Mouse (Mus musculus) liver, postnatal 0 days (tissue): ENCODE results near the gene Prkcq. TPM values are rescaled to one million over a fixed set of nuclear protein-coding genes. Genes with fewer than 3 reads are reported as not detected.
A peak's percentile ranks its signal among the peaks of the same experiment; 100 is the strongest.

ENCODE experiments used
- ATAC-seq: fragments of 200-750 bp; cut with Nextera tagmentation; 2 replicates; pipeline ENCODE4 v1.8.0; 2017; ENCODE audit warnings: mild to moderate bottlenecking, moderate library complexity
- DNase-seq: peaks from one replicate; pipeline ENCODE4 v3.0.0-alpha.2; 2016
- H3K27ac ChIP-seq: fragments of 300-500 bp; sonication (generic); 2 replicates; pipeline ENCODE4 v1.5.1; 2014; ENCODE audit warnings: antibody characterized with exemption, moderate library complexity, mild to moderate bottlenecking, low read depth
- H3K27me3 ChIP-seq: fragments of 300-500 bp; sonication (generic); 2 replicates; pipeline ENCODE4 v1.6.1; 2014; ENCODE audit warnings: low read length, control low read depth, mixed read lengths; ENCODE audit not compliant: insufficient read depth
- H3K36me3 ChIP-seq: fragments of 300-500 bp; sonication (generic); replicated peaks from 2 replicates; pipeline ENCODE4 v1.6.1; 2014; ENCODE audit warnings: mild to moderate bottlenecking, control low read depth, low read length, moderate library complexity, mixed read lengths; ENCODE audit not compliant: insufficient read depth
- H3K4me1 ChIP-seq: fragments of 300-500 bp; sonication (generic); 2 replicates; pipeline ENCODE4 v1.6.1; 2014; ENCODE audit warnings: antibody characterized with exemption, mild to moderate bottlenecking, control low read depth; ENCODE audit not compliant: insufficient read depth
- H3K4me2 ChIP-seq: fragments of 300-500 bp; sonication (generic); 2 replicates; pipeline ENCODE4 v1.6.1; 2014; ENCODE audit warnings: low read depth, mild to moderate bottlenecking, low read length, moderate library complexity, mixed read lengths
- H3K4me3 ChIP-seq: fragments of 300-500 bp; sonication (generic); 2 replicates; pipeline ENCODE4 v1.5.1; 2014; ENCODE audit warnings: low read depth, low read length
- H3K9ac ChIP-seq: fragments of 300-500 bp; sonication (generic); replicated peaks from 2 replicates; pipeline ENCODE4 v1.6.1; 2014; ENCODE audit warnings: mild to moderate bottlenecking, moderate library complexity
- H3K9me3 ChIP-seq: fragments of 300-500 bp; sonication (generic); 2 replicates; pipeline ENCODE4 v1.6.1; 2016; ENCODE audit warnings: mild to moderate bottlenecking, control low read depth, low read length, mixed read lengths
- CTCF ChIP-seq: sonication (generic); IDR thresholded peaks from 2 replicates; pipeline ENCODE4 v1.5.1; 2016; ENCODE audit warnings: antibody characterized with exemption, low read depth
- EP300 ChIP-seq: IDR thresholded peaks from 2 replicates; pipeline ENCODE4 v1.6.1; 2016; ENCODE audit warnings: antibody characterized with exemption, low read depth, mild to moderate bottlenecking
- WGBS: fragments of 180-500 bp; shearing (Covaris S2); extraction: QIAGEN DNeasy Blood & Tissue Kit; methylation state at CpG from one replicate; pipeline ENCODE4 v1.1.7; 2014; ENCODE audit not compliant: insufficient replicate concordance; 5-methylcytosine and 5-hydroxymethylcytosine counted together
- polyA plus RNA-seq: library from polyadenylated mRNA; unstranded; fragments of >200 nt; fragmentation: Nextera tagmentation; extraction: Ambion mirVana; gene quantifications from 2 replicates; pipeline ENCODE4 v1.2.1, GENCODE M21; 2015

Gene Prkcq
- polyA plus RNA-seq, 1 experiment from 2014 or later, result 3.1 TPM

- no peak overlapping the region for H3K4me2 ChIP-seq
- no peak for TF ChIP-seq CTCF
- no peak for TF ChIP-seq EP300
- H3K27me3 ChIP-seq, result no peaks in the 10 kb centered on the region
- 36% methylated on average over 1 of the region's 1 CpGs for whole genome bisulfite sequencing
- no peaks in the 10 kb centered on the region for H3K4me1 ChIP-seq
- no peaks in the 10 kb centered on the region for H3K36me3 ChIP-seq
- ATAC-seq (no peak), DNase-seq (no peak)
- H3K9ac ChIP-seq, result no peak overlapping the region
- H3K9me3 ChIP-seq, result no peaks in the 10 kb centered on the region
- no peak overlapping the region for H3K4me3 ChIP-seq
- H3K27ac ChIP-seq, result no peak overlapping the region
Measured at GRCm38 (mm10) chr2:11299366-11299765, 127.5 kb downstream of the Prkcq start.

DNA sequence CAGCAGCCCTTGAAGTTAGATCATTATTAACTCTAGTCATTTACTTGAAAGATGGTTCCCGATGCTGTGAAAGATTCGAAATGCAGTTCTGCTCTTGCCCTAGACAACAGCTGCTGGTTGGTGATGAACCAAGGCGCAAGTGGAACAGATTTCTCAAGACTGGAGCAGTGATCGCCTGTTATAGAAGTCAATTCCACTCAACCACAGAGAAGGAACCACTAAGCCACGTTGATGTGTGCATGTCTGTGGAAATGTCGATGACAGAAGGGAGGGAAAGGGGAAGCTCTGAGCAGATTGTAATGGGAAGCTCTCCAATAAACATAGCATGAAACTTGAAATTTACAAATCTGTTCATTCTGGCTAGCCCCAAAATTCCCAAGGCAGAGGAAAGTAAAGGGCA, 128.5 kb downstream of the Prkcq start:
- Histone ChIP-seq H3K27ac (no peak overlapping the region), H3K9ac (no peak overlapping the region), H3K4me3 (no peak overlapping the region), H3K4me1 (no peaks in the 10 kb centered on the region), H3K27me3 (no peaks in the 10 kb centered on the region), H3K9me3 (no peaks in the 10 kb centered on the region), H3K36me3 (no peaks in the 10 kb centered on the region), H3K4me2 (no peak overlapping the region)
- 60% methylated on average over 6 of the region's 6 CpGs for WGBS
- no peak for TF ChIP-seq EP300
- no peak for TF ChIP-seq CTCF
- ATAC-seq (no peak), DNase-seq (no peak)

GRCm38 (mm10) chr2:11320241-11320640, 148.3 kb downstream of the Prkcq start:
- H3K9ac ChIP-seq, result no peak overlapping the region
- no peak for TF ChIP-seq EP300
- peak; percentile 76 for TF ChIP-seq CTCF
- H3K27me3 ChIP-seq, result no peaks in the 10 kb centered on the region
- H3K27ac ChIP-seq, result no peak overlapping the region
- H3K36me3 ChIP-seq, result no peaks in the 10 kb centered on the region
- WGBS, result 32% methylated on average over 10 of the region's 10 CpGs
- H3K4me1 ChIP-seq, result no peaks in the 10 kb centered on the region
- H3K4me3 ChIP-seq, result no peak overlapping the region
- no peak for DNase-seq
- no peak for ATAC-seq
- no peaks in the 10 kb centered on the region for H3K9me3 ChIP-seq
- H3K4me2 ChIP-seq, result no peak overlapping the region

DNA sequence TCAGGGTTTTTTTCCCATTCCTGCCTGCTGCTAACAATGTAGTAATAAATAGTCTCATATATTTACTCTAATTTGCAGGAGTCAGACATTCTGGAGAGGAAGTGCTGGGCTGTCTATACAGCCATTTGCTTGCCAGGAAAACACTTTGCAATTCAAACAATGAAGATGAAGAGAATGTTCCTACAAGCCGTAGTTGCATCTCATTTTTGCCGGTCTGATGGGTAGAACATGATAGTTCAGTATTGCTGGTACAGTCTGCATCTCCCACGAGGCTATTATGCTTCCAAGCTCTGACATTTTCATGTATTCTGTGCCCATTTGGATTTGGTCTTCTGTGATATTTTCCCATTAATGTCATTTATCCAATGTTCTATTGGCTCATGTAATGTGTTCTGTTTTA, 150.5 kb downstream of the Prkcq start:
- Histone ChIP-seq H3K27ac (no peak overlapping the region), H3K27me3 (no peaks in the 10 kb centered on the region), H3K9ac (no peak overlapping the region), H3K4me2 (no peak overlapping the region), H3K36me3 (no peaks in the 10 kb centered on the region), H3K4me3 (no peak overlapping the region), H3K4me1 (no peaks in the 10 kb centered on the region), H3K9me3 (no peaks in the 10 kb centered on the region)
- DNase-seq, result no peak
- TF ChIP-seq EP300 (no peak), CTCF (no peak)
- no peak for ATAC-seq
- 68% methylated on average over 3 of the region's 3 CpGs for WGBS

DNA sequence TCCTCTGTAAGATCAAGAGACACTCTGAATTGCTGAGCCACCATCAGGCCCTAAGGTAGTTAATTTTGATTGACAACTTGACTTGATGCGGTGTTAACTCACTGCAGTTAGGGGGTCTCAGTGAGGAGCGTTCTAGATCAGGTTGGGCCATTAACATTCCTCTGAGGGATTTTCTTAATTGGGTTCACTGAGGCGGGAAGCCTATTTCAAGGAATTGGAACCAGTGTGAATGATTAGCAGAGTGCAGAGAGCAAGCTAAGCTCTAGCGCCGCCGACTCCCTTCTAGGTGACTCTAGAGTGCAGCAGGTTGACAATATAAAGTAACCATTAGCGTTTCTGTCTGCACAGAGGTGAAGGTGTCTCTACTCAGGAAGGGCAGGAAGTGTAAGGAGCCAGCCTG, 155.4 kb downstream of the Prkcq start:
- no peaks in the 10 kb centered on the region for H3K27me3 ChIP-seq
- no peak overlapping the region for H3K27ac ChIP-seq
- ATAC-seq (no peak), DNase-seq (no peak)
- H3K4me2 ChIP-seq, result no peak overlapping the region
- H3K9ac ChIP-seq, result no peak overlapping the region
- H3K4me3 ChIP-seq, result no peak overlapping the region
- H3K9me3 ChIP-seq, result no peaks in the 10 kb centered on the region
- WGBS, result 69% methylated on average over 7 of the region's 7 CpGs
- no peaks in the 10 kb centered on the region for H3K36me3 ChIP-seq
- peaks cover 1% of the 10 kb centered on the region; the same call in 1 of the 2 replicates for H3K4me1 ChIP-seq
- TF ChIP-seq EP300 (no peak), CTCF (no peak)

DNA sequence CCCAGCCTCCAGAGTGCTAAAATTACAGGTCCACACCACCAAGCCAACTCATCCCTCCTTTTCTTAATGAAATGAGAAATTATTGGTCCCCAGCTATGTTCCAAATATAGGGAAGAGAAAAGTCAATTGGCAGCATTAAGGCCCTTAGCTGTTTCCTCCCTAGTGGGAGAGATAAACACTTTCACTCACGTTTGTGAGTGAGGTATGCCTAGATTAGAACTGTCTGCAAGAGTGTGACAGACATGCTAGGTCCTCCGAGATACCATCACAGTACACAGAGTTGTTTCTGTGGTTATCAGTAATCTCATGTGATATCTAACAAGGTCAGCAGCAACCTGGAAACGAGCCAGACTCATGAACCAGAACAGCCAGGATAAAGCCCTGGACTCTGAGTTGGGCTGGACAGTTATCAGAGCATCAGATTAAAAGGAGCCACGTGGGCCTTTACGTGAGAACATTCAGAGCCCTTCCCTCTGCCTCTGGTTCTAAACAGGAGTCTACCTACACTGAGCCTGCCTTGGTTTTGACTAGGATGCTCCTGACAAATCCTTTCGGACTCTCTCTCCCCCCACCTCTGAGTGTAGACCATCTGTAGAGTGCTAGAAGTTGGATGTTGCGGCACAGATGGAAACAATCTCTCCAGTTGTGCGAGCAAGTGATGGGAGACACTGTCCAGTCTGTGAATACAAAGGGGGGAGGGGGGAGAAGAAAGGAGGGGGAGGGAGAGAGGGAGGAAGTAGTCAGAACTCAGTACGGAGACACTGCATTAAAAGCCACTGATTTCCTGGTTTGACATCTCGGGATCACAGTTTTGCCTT, 157.7 kb downstream of the Prkcq start:
- Histone ChIP-seq H3K4me2 (no peak overlapping the region), H3K9me3 (no peaks in the 10 kb centered on the region), H3K36me3 (no peaks in the 10 kb centered on the region), H3K27ac (no peak overlapping the region), H3K9ac (no peak overlapping the region), H3K4me3 (no peak overlapping the region), H3K4me1 (peaks cover 14% of the 10 kb centered on the region), H3K27me3 (no peaks in the 10 kb centered on the region)
- ATAC-seq (no peak), DNase-seq (no peak)
- no peak for TF ChIP-seq CTCF
- no peak for TF ChIP-seq EP300
- 42% methylated on average over 10 of the region's 10 CpGs for WGBS
